Mouse (Mus musculus) granulocyte monocyte progenitor cell, adult 5-6 weeks (primary cell): Measurements from ENCODE around the gene Nr6a1. TPM values are rescaled to one million over a fixed set of nuclear protein-coding genes. Genes with fewer than 3 reads are reported as not detected.

Source experiments
- ATAC-seq: replicated peaks from 2 replicates; pipeline ENCODE4 v1.8.0; 2016; ENCODE audit warnings: mild to moderate bottlenecking, moderate TSS enrichment, inconsistent platforms; ENCODE audit not compliant: poor library complexity, severe bottlenecking
- total RNA-seq, 2 experiments: library from RNA; stranded (forward) in 1 of 2; stranded (reverse) in 1 of 2; fragments of 200-712, 200-1000 nt in 1 of 2; fragments of >200 nt in 1 of 2; fragmentation: Nextera tagmentation in 1 of 2; gene quantifications; 2 replicates each; pipeline ENCODE4 v1.2.3; 2014 to 2017

Gene Nr6a1
- total RNA-seq, 2 experiments from 2014 or later = 0.11 to 1.3 TPM

GRCm38 (mm10) chr2:38787338-38787737 is 140.2 kb downstream of the Nr6a1 start:
- ATAC-seq = no peak

DNA sequence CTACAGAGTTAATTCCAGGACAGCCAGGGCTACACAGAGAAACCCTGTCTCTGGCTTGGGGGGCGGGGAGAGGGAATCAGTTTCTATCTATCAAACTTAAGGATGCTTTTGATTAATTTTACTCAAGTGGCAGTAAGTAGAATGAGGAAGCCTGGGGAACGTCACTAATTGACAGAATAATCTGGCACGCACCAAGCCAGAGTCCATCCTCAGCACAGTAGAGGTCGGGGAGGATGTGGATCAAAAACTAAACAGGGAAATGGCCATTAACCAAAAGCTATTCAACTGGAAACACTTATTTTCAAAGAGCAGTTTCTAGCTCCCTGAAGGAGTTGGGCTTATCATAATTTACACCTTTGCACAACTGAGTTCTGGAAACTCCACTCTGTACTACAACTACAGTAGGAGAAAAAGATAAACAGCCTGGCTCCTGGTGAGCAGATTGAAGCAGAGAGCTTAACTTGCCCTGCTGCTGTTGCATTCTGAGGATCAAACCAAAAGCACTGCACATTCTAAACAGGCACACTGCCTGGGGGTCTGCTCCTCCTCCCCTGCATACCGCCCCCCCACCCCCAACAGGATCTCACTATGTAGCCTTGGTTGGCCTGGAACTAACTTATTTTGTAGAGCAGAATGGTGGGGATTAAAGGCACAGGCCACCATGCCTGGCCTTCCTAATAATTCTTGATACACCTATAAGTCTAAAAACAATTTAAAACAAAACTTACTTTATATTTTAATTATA is 141.1 kb downstream of the Nr6a1 start:
- no peak for ATAC-seq

- no peak for ATAC-seq
Observed at GRCm38 (mm10) chr2:38785113-38785512, 142.4 kb downstream of the Nr6a1 start.

DNA sequence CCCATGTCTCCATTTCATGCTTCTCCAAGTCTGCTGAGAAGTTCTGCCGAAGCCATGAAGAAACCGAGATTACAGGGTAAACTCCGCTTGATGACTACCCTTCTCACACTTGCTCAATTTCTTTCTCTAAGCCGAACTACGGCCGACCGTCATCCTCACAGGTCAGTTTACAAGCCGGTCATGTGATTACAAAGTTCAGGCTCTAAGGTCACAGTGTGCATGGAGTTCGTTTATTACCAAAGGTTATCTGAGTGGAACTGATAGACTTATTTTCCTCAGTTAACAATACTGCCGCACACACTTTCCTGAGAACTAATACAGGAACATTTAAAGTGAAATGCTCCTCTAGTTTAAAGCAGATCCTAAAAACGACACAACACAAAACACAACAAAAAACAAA is 143.1 kb downstream of the Nr6a1 start:
- ATAC-seq = no peak

GRCm38 (mm10) chr2:38783364-38783763 is 144.1 kb downstream of the Nr6a1 start:
- ATAC-seq = no peak

DNA sequence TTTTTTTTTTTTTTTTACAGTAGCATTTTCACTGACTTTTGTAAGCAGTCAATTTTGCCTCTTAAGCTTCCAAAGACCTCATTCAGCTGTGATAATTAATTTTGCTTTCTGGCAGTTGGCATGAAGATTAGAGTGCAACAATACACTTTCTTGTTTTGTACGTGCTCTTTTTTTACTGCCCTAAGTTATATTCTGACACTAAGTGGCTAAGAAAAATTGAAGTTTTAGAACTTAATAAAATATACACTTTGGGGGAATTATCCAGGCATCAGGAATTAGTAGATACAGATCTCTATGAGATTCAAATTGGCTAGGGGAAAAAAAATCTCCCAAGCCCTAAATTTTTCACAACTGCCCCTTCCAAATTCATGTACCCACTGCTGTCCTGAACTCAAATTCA is 144.8 kb downstream of the Nr6a1 start:
- ATAC-seq = no peak

- no peak for ATAC-seq
Observed at GRCm38 (mm10) chr2:38781945-38782720, 145.4 kb downstream of the Nr6a1 start.

DNA sequence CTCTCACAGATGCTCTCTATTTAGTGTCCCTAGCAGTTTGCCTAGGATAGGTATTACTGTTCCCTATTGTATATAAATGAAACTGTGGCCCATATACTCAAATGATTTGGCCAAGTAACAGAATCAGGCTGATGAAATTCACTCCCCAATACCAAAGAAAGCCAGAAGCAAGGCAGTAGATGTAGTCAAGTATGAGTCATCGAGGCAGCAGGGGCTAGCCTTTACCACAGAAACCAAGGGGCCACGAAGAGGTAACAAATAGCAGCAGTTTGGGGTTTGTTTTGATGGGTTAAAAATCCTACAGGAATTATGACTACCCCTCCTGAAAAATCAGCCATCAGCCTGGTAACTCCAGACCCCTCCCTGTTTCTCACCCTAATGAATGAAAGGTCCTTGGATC is 147.5 kb downstream of the Nr6a1 start:
- no peak for ATAC-seq

DNA sequence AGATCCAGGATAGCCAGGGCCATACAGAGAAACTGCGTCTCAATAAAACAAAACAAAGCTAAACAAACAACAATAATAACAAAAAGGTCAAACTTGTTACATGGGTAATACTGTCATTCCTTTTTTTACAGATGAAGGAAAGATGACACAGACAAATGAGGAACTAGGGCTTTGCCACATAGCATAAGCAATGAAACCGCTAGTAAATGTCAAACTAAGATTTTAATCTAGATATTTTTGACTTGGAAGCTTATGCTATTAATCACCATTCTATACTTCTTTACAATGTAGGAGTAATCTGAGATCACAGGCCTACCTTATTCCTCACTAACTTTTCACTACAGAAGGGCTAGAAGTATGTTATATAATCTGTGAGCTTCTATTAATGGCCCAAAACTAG is 150.2 kb downstream of the Nr6a1 start:
- no peak; the same call in 1 of the 2 replicates for ATAC-seq

GRCm38 (mm10) chr2:38774936-38775335 is 152.6 kb downstream of the Nr6a1 start:
- ATAC-seq = no peak

GRCm38 (mm10) chr2:38771478-38771797 is 156.1 kb downstream of the Nr6a1 start:
- no peak for ATAC-seq

DNA sequence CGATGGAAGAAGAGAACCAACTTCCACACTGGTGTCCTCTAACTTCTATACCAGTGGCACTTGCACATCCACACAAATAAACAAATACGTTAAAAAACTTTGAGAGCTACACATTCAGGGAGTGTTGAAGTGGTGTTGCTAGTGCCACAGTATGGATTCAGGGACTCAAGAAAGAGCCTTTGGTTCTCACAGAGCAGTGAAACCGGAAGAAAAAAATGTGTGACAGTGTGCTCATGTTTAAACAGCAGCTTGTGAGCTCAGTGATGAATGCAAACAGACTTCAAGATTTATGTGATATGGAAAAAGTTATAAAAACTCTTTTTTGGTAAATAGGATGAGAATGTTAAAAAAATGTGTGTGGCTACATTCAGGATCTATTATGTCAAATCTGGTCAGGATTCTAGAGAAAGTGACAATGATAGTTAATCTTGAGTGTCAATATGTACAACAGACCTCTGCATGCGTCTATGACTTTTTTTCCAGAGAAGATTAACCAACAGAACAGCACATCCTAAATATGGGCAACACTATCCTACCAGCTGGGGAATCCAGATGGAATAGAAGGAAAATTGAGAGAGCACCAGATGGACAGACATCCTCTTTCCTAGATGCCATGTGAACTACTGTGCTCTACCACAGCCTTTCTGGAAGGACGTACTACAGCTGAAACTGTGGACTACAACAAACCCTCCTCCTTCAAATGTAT is 156.6 kb downstream of the Nr6a1 start:
- ATAC-seq = no peak

GRCm38 (mm10) chr2:38767177-38767931 is 160.1 kb downstream of the Nr6a1 start:
- no peak for ATAC-seq

DNA sequence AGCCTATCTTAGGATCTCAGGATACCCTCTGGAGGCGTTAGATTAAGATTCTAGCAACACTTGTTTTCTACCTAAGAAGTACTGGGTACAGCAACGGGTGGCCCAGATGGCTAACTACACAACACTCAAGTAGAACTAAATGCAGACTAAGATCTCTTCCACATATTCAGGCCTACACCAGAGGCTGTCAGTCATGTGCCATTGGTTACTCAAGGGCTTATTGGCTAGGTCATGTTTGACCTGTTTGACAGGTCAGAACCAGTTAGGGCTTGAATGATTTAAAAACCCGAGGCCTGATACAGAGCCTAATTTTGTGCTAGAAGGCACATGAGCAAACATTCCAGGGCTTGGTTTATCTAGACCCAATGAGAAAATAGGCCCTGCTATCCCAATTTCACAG is 187.6 kb downstream of the Nr6a1 start:
- no peak for ATAC-seq

DNA sequence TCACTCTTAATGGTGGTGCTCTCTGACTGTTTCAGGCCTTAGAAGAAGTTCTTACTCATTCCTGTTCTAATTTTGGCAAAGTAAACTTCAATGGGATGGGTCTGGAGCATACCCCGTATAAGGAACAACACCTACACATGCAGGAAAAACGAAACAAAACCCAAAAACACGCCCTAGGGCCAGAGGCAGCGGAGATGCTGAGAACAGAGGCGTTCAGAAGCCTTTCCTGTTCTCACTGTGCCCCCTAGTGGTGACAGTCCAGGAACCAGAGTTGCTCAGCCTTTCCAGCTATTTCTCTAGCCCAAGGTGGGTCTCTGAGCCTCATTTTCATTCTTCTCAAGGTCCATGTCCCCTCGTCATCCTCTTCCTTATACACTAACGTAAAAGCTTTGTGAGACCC is 188.1 kb downstream of the Nr6a1 start:
- peak; percentile 59 for ATAC-seq

DNA sequence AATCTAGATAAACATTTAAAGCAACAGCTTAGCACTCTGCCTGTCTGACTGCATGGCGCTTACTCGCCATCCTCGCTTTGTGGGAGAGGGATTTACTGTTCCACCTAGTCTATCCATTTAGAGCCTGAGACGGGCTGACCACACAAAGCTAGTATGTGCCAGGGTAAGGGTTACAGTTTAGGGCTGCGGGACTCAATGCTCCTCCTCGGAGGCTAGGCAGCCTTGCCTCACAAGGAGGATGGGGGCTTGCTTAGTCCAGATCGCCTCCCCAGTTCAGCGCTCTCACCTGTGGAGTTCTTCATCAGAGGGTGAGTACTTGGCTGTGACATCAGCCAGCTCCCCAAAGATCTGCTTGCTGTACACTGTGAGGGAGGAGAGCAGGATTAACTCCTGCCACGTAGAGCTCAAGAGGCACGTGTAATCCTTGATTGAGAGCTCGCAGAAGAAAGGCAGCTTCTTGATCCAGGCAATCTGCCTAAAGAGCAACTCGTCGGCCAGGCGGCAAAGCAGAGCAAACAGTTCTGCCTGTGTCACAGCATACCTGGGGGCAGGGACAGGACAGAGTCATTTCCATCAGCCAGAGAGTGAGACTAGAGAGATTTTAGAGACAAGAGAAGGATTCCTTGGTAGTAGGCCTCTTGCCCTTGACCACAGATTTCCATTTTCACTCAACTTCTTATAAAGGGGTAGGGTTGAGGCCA is 188.7 kb downstream of the Nr6a1 start:
- no peak for ATAC-seq

GRCm38 (mm10) chr2:38735740-38736139 is 191.7 kb downstream of the Nr6a1 start:
- no peak for ATAC-seq

GRCm38 (mm10) chr2:38734721-38735120 is 192.8 kb downstream of the Nr6a1 start:
- no peak for ATAC-seq

DNA sequence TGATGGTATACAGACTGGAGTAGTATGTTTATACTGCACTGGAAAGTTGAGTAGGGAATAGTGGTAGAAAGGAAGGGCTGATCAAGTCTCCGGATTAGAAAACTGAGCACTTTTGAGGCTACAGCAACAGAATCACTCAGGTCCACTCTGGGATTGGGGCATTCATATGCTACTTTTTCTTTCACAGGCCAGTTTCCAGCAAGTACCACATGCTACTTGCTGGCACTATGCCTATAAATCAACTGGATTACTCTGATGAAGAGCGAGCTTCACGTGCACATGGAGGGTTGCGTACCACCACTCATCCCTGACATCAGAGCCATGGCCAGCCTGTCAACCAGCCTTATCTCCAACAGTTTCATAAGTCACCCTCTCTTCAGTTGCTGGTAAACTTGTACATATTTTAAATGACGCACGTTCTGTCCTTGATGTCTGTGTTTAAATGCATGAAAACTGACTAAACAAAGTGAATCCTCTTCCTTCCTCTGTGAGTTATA is 197.1 kb downstream of the Nr6a1 start:
- no peak for ATAC-seq

GRCm38 (mm10) chr2:38725427-38725826 is 202.1 kb downstream of the Nr6a1 start:
- ATAC-seq = no peak
